Mouse (Mus musculus) kidney, adult 2 months (tissue): Measurements from ENCODE around the gene Gm13023. TPM values are rescaled to one million over a fixed set of nuclear protein-coding genes. Genes with fewer than 3 reads are reported as not detected.
"Not testable (repeated sequence)": the region's sequence is repeated elsewhere in the genome, so short reads cannot be mapped to it uniquely, and the experiment has no call there.

Source experiments
- DNase-seq: peaks from one replicate; pipeline ENCODE4 v3.0.0; 2021
- H3K27ac ChIP-seq: fragments of 200-500 bp; 2 replicates; pipeline ENCODE4 v1.5.1; 2012; ENCODE audit warnings: low read depth, low read length, control low read depth, inconsistent platforms; ENCODE audit not compliant: insufficient read depth
- H3K27me3 ChIP-seq: fragments of 200-500 bp; replicated peaks from 2 replicates; pipeline ENCODE4 v1.6.1; 2012; ENCODE audit warnings: mild to moderate bottlenecking, moderate library complexity, low read length, inconsistent platforms; ENCODE audit not compliant: control insufficient read depth, insufficient read depth
- H3K36me3 ChIP-seq: fragments of 200-500 bp; 2 replicates; pipeline ENCODE4 v1.6.1; 2012; ENCODE audit warnings: mild to moderate bottlenecking, moderate library complexity, low read length, inconsistent platforms; ENCODE audit not compliant: control insufficient read depth, insufficient read depth
- H3K4me1 ChIP-seq: fragments of 200-500 bp; 2 replicates; pipeline ENCODE4 v1.6.1; 2011; ENCODE audit warnings: low read length; ENCODE audit not compliant: control insufficient read depth, insufficient read depth
- H3K4me3 ChIP-seq: fragments of 200-500 bp; 2 replicates; pipeline ENCODE4 v1.5.1; 2011; ENCODE audit warnings: mild to moderate bottlenecking, low read depth, low read length, control low read depth; ENCODE audit not compliant: insufficient read depth
- CTCF ChIP-seq: fragments of 200-500 bp; conservative IDR thresholded peaks from 2 replicates; pipeline ENCODE4 v1.5.1; 2011; ENCODE audit warnings: low read depth, mild to moderate bottlenecking, control low read depth, low read length, moderate library complexity, mixed read lengths; ENCODE audit not compliant: insufficient read depth, insufficient read length
- POLR2A ChIP-seq: fragments of 200-500 bp; IDR thresholded peaks from one replicate; pipeline ENCODE4 v1.6.1; 2011; ENCODE audit warnings: low read depth, low read length, control low read depth
- WGBS: fragments of 180-500 bp; shearing (Covaris S2); methylation state at CpG from one replicate; pipeline ENCODE4 v1.1.7; 2018; 5-methylcytosine and 5-hydroxymethylcytosine counted together
- polyA plus RNA-seq: library from polyadenylated mRNA; depleted of rRNA; stranded (reverse); fragments of >200 nt; gene quantifications from 2 replicates; pipeline ENCODE4 v1.2.3, GENCODE M21; 2012; rRNA removed

Gm13023 gene
- not detected in 2 replicates for polyA plus RNA-seq

- H3K36me3 ChIP-seq, H3K4me1 ChIP-seq, H3K4me3 ChIP-seq, H3K27me3 ChIP-seq, H3K27ac ChIP-seq, DNase-seq: not testable (repeated sequence)
- 87% methylated on average over 3 of the region's 3 CpGs for WGBS
Measured at GRCm38 (mm10) chr4:143789052-143789451, at the start of gene Gm13023. Gm13023 (plus strand) TSS chr4:143789352.

GRCm38 (mm10) chr4:143815993-143816392 lies 26.8 kb downstream of the Gm13023 start, which contains the start of gene Gm13084:
Gm13084 (minus strand) TSS chr4:143816093.
- H3K27me3 ChIP-seq, result no peaks in the 10 kb centered on the region
- no peak within 1 kb of the TSS for H3K27ac ChIP-seq
- TF ChIP-seq CTCF (no peak), POLR2A (no peak)
- no peak within 1 kb of the TSS for H3K4me3 ChIP-seq
- no peaks in the 10 kb centered on the region for H3K36me3 ChIP-seq
- no peaks in the 10 kb centered on the region for H3K4me1 ChIP-seq
- no peak for DNase-seq
- WGBS, result 79% methylated on average over 2 of the region's 2 CpGs

Other genes with a start within 250 kb of the Gm13023 start
- gene BC080695, start 237.7 kb upstream of the Gm13023 start, polyA plus RNA-seq, result not detected in 2 replicates
- not detected in 2 replicates for gene Gm13057, start 237.6 kb upstream of the Gm13023 start, polyA plus RNA-seq
- not detected in 2 replicates for gene Gm13083, start 174.3 kb upstream of the Gm13023 start, polyA plus RNA-seq
- not detected in 2 replicates for gene Gm13088, start 132.1 kb upstream of the Gm13023 start, polyA plus RNA-seq
- not detected in 2 replicates for gene Gm13089, start 86.6 kb upstream of the Gm13023 start, polyA plus RNA-seq
- not detected in 2 replicates for gene Gm13078, start 69.9 kb upstream of the Gm13023 start, polyA plus RNA-seq
- gene Gm13084, start 26.7 kb downstream of the Gm13023 start, polyA plus RNA-seq, result not detected in 2 replicates
- not detected in 2 replicates for gene Gm13103, start 57.1 kb downstream of the Gm13023 start, polyA plus RNA-seq
- not detected in 2 replicates for gene Pramef6, start 111.0 kb downstream of the Gm13023 start, polyA plus RNA-seq
- gene Pramef25, start 161.7 kb downstream of the Gm13023 start, polyA plus RNA-seq, result not detected in 2 replicates
- gene Gm13101, start 177.6 kb downstream of the Gm13023 start, polyA plus RNA-seq, result not detected in 2 replicates
- not detected in 2 replicates for gene Pramef17, start 205.0 kb downstream of the Gm13023 start, polyA plus RNA-seq